Mouse (Mus musculus) midbrain, embryonic 14.5 days (tissue): ENCODE measurements at regions not wholly inside any gene's neighbourhood (a gene's known extent, or its start where the extent isn't known, plus 50 kb on each side); places are given as distances from the start of the nearest gene placed in this dataset.
"Not testable (repeated sequence)": the region's sequence is repeated elsewhere in the genome, so short reads cannot be mapped to it uniquely, and the experiment has no call there.

Experiments
- ATAC-seq: fragments of 200-750 bp; cut with Nextera tagmentation; 2 replicates; pipeline ENCODE4 v1.8.0; 2017; ENCODE audit warnings: moderate number of reproducible peaks, moderate library complexity; ENCODE audit not compliant: low FRiP score, low TSS enrichment
- DNase-seq: peaks from one replicate; pipeline ENCODE4 v3.0.0-alpha.2; 2015
- H3K27ac ChIP-seq: fragments of 300-500 bp; sonication (generic); replicated peaks from 2 replicates; pipeline ENCODE4 v1.5.1; 2014; ENCODE audit warnings: mild to moderate bottlenecking, low read depth, low read length, moderate library complexity
- H3K27me3 ChIP-seq: fragments of 300-500 bp; sonication (generic); 2 replicates; pipeline ENCODE4 v1.6.1; 2014; ENCODE audit warnings: low read length, control low read depth, mixed read lengths; ENCODE audit not compliant: control insufficient read depth, insufficient read depth
- H3K36me3 ChIP-seq: fragments of 300-500 bp; sonication (generic); 2 replicates; pipeline ENCODE4 v1.6.1; 2014; ENCODE audit warnings: low read length, control low read depth; ENCODE audit not compliant: control insufficient read depth, insufficient read depth
- H3K4me1 ChIP-seq: fragments of 300-500 bp; sonication (generic); 2 replicates; pipeline ENCODE4 v1.6.1; 2014; ENCODE audit warnings: mild to moderate bottlenecking, antibody characterized with exemption, low read length, control low read depth; ENCODE audit not compliant: control insufficient read depth, insufficient read depth
- H3K4me2 ChIP-seq: fragments of 300-500 bp; sonication (generic); 2 replicates; pipeline ENCODE4 v1.6.1; 2014; ENCODE audit warnings: mild to moderate bottlenecking, low read length, moderate library complexity
- H3K4me3 ChIP-seq: fragments of 300-500 bp; sonication (generic); replicated peaks from 2 replicates; pipeline ENCODE4 v1.5.1; 2014; ENCODE audit warnings: low read depth, low read length
- H3K9ac ChIP-seq: fragments of 300-500 bp; sonication (generic); replicated peaks from 2 replicates; pipeline ENCODE4 v1.6.1; 2014; ENCODE audit warnings: mild to moderate bottlenecking, low read length, moderate library complexity
- H3K9me3 ChIP-seq: fragments of 300-500 bp; sonication (generic); 2 replicates; pipeline ENCODE4 v1.6.1; 2016; ENCODE audit warnings: low read length, control low read depth, mixed read lengths; ENCODE audit not compliant: control insufficient read depth
- WGBS: fragments of 180-500 bp; shearing (Covaris S2); extraction: QIAGEN DNeasy Blood & Tissue Kit; methylation state at CpG from one replicate; pipeline ENCODE4 v1.1.7; 2014; 5-methylcytosine and 5-hydroxymethylcytosine counted together

DNA sequence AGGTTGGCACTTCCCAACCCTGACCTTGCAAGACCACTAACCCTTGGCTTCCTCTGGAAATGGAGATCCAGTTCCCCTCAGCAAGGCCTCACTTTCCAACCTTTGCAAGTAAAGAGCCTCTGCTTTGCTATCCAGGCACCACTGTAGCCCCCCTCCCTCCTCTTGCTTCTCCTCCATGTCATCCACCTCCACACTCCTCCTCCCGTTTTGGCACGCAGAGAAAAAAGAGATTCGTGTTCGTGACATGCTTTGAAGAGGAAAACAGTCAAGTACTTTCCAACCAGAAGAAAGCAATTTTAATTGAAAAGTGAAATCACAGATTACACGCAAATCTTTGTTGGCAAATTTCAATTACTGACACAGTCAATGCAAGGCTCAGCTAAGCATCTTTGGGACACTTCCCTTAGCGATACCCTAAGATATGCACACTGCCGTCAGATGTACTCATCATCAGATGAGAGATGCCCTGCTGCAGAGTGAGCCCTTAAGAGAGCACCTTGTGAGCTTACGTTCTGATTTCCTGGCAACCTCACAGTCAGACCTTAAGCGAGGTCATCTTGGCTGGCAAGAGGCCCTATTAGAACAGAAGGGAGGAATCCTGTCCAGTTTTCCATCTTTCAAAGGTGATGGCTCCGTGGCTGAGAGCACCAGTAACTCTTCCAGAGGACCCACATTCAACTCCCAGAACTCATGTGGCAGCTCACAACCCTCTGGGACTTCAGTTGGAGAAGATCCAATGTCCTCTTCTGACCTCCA lies 208.5 kb upstream of the Zfp703 start:
- H3K9me3 ChIP-seq, result no peaks in the 10 kb centered on the region
- no peaks in the 10 kb centered on the region for H3K27me3 ChIP-seq
- H3K9ac ChIP-seq, result no peak overlapping the region
- H3K36me3 ChIP-seq, result no peaks in the 10 kb centered on the region
- no peak for ATAC-seq
- H3K4me2 ChIP-seq, result no peak overlapping the region
- no peaks in the 10 kb centered on the region for H3K4me1 ChIP-seq
- no peak overlapping the region for H3K4me3 ChIP-seq
- DNase-seq, result no peak
- H3K27ac ChIP-seq, result no peak overlapping the region
- WGBS, result 86% methylated on average over 10 of the region's 10 CpGs

DNA sequence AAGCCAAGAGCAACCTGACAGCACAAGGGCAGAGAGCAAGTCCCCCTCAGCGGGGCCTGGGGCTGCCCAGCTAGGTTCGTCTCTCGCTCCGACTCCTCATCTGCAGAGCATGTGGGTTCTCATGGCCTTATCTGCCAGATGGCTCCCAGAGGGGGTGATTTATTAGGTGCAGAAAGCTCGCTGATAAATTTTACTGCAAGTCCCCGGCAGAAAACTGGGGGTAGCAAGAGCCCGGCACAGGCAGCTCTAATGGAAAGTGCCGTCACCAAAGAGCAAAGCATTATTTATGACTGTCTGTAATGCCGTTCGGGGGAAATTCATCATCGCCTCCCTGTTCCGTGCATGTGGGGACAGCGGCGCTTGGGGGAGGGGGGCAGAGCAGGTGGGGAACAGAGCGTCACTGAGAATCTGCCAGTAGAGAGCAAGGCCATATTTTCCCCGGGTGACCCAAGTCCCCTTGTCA lies 206.7 kb upstream of the Zfp703 start:
- Histone ChIP-seq H3K27me3 (no peaks in the 10 kb centered on the region), H3K4me3 (no peak overlapping the region), H3K4me1 (no peaks in the 10 kb centered on the region), H3K36me3 (no peaks in the 10 kb centered on the region), H3K4me2 (peak overlapping the region; percentile 35), H3K27ac (no peak overlapping the region), H3K9me3 (no peaks in the 10 kb centered on the region), H3K9ac (no peak overlapping the region; the same call in 1 of the 2 replicates)
- no peak for ATAC-seq
- 46% methylated on average over 16 of the region's 16 CpGs for WGBS
- no peak for DNase-seq

DNA sequence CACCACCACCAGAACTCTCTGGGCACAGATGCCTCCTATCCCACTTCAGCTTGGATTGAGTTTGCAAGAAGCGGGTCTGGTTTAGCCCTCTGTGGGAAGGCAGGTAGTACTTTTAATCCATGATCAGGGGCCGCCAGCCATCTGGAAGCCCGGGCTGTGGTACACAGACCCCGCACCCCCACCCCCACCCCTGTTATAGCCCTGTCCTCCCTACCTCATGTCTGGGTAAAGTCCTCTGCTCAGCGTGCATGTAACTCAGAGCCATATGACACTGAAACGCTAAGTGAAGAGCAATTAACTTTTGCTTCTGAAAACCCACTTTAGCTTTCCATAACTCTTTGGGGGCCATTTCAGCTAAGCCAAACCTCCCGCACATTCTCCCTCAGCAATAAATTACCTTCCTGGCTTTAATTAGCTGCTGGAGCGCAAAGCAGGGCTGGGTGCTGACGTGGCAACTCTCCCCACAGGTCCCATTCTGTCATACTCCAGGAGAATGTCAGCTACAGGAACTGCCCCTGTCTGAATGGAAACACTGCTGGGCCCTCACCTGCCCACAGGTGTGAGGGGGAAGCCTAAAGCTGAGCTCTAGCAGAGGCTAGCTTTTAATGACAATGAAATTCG lies 198.1 kb upstream of the Zfp703 start:
- H3K36me3 ChIP-seq, result no peaks in the 10 kb centered on the region
- WGBS, result 72% methylated on average over 10 of the region's 10 CpGs
- no peaks in the 10 kb centered on the region for H3K27me3 ChIP-seq
- ATAC-seq, result no peak
- no peak for DNase-seq
- no peak overlapping the region for H3K27ac ChIP-seq
- H3K9ac ChIP-seq, result no peak overlapping the region
- no peak overlapping the region for H3K4me3 ChIP-seq
- no peaks in the 10 kb centered on the region for H3K4me1 ChIP-seq
- no peak overlapping the region for H3K4me2 ChIP-seq
- H3K9me3 ChIP-seq, result no peaks in the 10 kb centered on the region

DNA sequence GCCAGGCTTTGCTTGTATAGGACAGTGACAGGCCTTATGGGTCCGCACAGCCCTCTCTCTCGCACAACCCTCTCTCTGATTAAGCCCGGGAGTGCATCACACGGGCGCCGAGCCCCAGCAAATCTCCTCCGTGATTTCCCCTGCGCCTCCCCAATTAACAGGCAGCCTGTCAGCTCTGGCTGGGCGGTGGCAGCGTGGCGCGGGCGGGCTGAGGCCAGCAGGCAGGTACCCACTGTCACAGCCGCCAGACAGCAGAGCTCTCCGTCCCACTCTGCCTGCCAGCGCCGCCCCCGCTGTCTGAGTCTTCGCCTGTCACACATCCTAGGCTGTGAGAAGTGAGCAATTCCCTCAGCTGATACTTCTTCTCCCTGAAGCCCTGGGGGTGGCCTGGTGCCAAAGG lies 196.6 kb upstream of the Zfp703 start:
- Histone ChIP-seq H3K27me3 (no peaks in the 10 kb centered on the region), H3K9me3 (no peaks in the 10 kb centered on the region), H3K4me1 (no peaks in the 10 kb centered on the region), H3K4me3 (0 out of 2 replicates have a peak overlapping the region, but pooled peaks have one; percentile 12), H3K9ac (0 out of 2 replicates have a peak overlapping the region, but pooled peaks have one; percentile 31), H3K36me3 (no peaks in the 10 kb centered on the region), H3K27ac (no peak overlapping the region), H3K4me2 (peak overlapping the region; percentile 43)
- peak; percentile 62 for DNase-seq
- 32% methylated on average over 19 of the region's 19 CpGs for WGBS
- ATAC-seq, result no peak

DNA sequence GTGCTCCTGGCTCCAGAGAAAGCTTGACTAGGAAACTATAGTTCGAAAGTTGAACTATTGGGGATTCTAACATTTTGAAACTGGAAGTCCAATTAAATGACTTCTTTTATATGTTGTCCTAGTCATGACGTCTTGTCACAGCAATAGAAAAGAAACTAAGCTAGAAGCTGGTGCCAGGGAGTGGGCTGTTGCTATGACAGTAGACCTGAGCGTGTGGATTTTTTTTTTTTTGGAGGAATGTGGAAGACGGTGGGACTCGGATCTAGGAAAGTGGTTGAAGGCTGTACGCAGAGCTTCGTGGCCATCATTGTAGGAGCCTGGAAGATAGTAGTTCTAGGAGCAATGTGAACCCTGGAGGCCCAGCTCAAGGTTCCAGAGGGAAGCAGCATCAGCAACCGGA lies 194.2 kb upstream of the Zfp703 start:
- not testable (repeated sequence) for H3K36me3 ChIP-seq, ATAC-seq, H3K27me3 ChIP-seq, H3K4me3 ChIP-seq, H3K9ac ChIP-seq, H3K4me2 ChIP-seq, H3K27ac ChIP-seq, H3K4me1 ChIP-seq, DNase-seq, H3K9me3 ChIP-seq
- WGBS, result 86% methylated on average over 8 of the region's 8 CpGs

DNA sequence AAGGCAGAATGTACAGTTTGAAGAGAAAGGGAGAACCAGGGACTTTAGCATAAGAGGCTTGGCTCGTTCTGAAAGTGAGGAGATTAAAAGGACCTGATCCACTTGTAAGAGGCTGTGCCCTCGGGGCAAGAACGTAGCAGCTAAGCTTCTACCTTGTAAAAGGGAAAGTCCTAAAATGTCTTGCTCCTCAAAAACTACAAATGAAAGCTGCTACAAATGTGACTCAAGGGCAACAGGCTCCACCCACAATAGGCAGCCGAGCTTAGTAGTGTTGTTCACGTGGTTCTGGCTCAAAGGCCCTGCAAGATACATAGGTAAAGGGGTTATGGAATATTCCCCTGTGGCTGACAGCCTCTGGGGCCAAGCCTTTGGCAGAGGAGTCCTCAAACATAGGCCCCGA lies 192.7 kb upstream of the Zfp703 start:
- H3K4me2 ChIP-seq, result no peak overlapping the region
- no peak overlapping the region for H3K9ac ChIP-seq
- H3K4me3 ChIP-seq, result no peak overlapping the region
- H3K27ac ChIP-seq, result no peak overlapping the region
- no peaks in the 10 kb centered on the region for H3K9me3 ChIP-seq
- no peaks in the 10 kb centered on the region for H3K36me3 ChIP-seq
- no peaks in the 10 kb centered on the region for H3K4me1 ChIP-seq
- no peak for DNase-seq
- H3K27me3 ChIP-seq, result no peaks in the 10 kb centered on the region
- WGBS, result 64% methylated on average over 6 of the region's 6 CpGs
- no peak for ATAC-seq

DNA sequence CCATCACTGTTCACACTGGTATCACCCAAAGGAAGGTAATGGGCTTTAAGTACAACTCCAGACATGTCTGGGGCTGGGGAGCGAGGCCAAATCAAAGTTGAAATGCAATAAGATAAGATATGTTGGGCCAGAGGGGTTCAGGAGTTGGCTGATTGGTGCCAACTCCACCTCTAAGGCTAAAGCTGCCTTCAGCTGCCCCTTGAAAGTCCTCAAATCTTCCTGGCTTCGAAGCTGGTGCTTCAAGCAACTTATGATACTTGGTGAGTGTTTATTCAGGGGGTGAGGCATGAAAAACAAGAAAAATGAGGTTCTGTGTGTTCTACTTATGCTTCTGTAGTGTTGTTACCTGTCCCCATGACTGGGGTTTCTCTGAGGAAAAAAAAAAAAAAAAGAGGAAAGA lies 185.3 kb upstream of the Zfp703 start:
- Histone ChIP-seq H3K4me1 (no peaks in the 10 kb centered on the region), H3K36me3 (no peaks in the 10 kb centered on the region), H3K4me2 (no peak overlapping the region), H3K9ac (no peak overlapping the region), H3K27me3 (no peaks in the 10 kb centered on the region), H3K4me3 (no peak overlapping the region), H3K27ac (no peak overlapping the region), H3K9me3 (no peaks in the 10 kb centered on the region)
- DNase-seq (no peak), ATAC-seq (no peak)
- 81% methylated on average over 2 of the region's 2 CpGs for WGBS

DNA sequence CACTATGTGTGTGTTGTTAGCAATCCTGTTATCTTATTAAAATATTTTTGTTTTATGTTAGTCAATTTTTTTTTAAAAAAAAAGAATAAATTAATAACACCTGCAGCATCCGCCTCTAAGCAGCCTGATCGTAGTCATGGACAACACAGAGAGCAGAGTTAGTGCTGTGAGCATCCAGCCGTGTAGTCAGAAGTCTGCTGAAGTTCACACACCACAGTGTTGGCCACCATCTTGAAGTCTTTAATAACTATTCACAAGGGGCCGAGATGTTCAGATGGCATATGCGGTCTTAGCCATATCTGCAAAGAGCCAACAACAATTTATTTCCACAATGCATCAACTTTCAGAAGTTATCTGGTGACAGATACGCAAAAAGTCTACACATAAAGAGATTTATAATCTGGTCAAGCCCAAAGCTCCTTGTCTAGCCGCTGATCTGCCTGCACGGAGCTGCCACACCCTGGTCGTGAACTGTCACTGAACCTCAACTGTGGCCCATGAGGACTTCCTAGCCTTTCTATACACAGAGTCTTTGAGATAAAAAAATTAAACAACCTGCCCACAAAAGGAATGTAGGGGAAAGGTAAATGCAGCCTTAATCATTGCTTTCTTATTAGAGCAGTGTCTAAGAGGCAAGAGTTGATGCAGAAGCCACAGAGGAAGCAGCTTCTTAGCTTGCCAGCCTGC lies 183.4 kb upstream of the Zfp703 start:
- no peaks in the 10 kb centered on the region for H3K27me3 ChIP-seq
- ATAC-seq, result no peak
- no peak overlapping the region for H3K4me3 ChIP-seq
- H3K4me1 ChIP-seq, result no peaks in the 10 kb centered on the region
- H3K9me3 ChIP-seq, result no peaks in the 10 kb centered on the region
- H3K36me3 ChIP-seq, result no peaks in the 10 kb centered on the region
- 95% methylated on average over 9 of the region's 9 CpGs for WGBS
- H3K4me2 ChIP-seq, result no peak overlapping the region
- no peak for DNase-seq
- H3K27ac ChIP-seq, result no peak overlapping the region
- no peak overlapping the region for H3K9ac ChIP-seq
